In the genomic region with DNA sequence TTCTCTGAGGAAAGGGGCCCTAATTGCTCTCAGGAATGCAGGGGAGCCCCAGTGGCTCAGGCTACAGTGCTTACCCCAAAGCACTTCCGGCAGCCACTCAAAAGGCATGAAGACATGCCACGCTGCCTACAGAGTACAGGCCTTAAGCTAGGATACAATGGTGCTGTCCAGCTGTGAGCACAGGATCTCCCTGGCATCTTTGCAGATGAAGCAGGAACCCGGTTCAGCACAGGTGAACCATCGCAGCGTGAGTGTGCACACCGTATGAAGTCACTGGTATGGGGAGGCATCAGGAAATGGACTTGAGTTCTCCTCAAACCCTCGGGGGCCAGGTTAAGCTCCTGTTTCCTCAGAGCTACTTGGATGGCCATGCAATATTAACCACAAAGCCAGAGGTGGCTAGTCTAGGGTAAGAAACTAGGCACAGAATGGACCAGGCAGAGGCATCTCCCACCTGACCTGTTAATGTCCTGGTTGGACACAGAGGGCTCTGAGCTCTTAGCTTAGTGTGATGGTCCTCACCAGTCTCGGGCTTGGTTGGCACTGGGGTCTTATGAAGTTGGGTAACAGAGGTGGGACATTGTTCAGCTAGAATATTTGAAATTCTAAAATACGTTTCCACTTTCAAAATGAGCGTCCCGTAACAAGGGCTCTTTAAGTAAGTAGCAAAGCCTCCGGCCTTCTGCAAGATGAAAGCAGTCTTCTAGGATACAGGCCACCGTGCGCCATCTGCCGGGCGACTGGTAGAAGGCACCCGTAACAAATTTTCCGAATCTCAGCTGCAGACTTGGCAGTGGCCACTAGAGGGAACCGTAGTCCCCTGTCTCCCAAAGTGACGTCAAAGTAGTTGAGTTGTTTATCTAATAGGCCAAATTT, we compare ENCODE assay signal across 8 mouse cellular contexts.
DNase-seq lines count a peak whose midpoint lies in the region; ATAC-seq lines count a peak whose summit lies in the region.

No protein-coding gene starts in this region.

- ATAC-seq in midbrain, embryonic 14.5 days (ENCODE audit: low FRiP score, low TSS enrichment), result peak; percentile 74; the same call in 1 of the 2 replicates

- H3K4me2 ChIP-seq in midbrain, embryonic 14.5 days (ENCODE audit: low read length), result no peak overlapping the region; the same call in 1 of the 2 replicates

- no peaks in the 10 kb centered on the region for H3K36me3 ChIP-seq in midbrain, embryonic 14.5 days (ENCODE audit: control insufficient read depth, insufficient read depth, low read length)

- H3K4me1 ChIP-seq in midbrain, embryonic 14.5 days (ENCODE audit: control insufficient read depth, insufficient read depth, low read length), result no peaks in the 10 kb centered on the region

- peak; percentile 59 for DNase-seq in 3134 (ENCODE audit: extremely low read depth, insufficient read length, low spot score)
- DNase-seq in adrenal gland, postnatal 10 days, result peak; percentile 87
- DNase-seq in embryo, embryonic 9.5 days (ENCODE audit: extremely low spot score), result peak; percentile 89
- DNase-seq in gastrocnemius, postnatal 4 days (ENCODE audit: low spot score in 2 of 2), result peak; percentile 67 to 81
- peak; percentile 90 for DNase-seq in kidney, adult 18-20 months
- peak; percentile 80 for DNase-seq in left cerebral cortex, postnatal 4 days
- peak; percentile 92 for DNase-seq in midbrain, embryonic 14.5 days
- DNase-seq in spleen, adult 12 weeks (ENCODE audit: low spot score), result peak; percentile 57

- intact Hi-C loops in left cerebral cortex, postnatal 4 days (cut with DNase I), result no loop called here

- no peaks in the 10 kb centered on the region for H3K27me3 ChIP-seq in midbrain, embryonic 14.5 days (ENCODE audit: control insufficient read depth, insufficient read depth, low read length)

- H3K4me3 ChIP-seq in midbrain, embryonic 14.5 days (replicated peaks; ENCODE audit: low read depth, low read length), result no peak overlapping the region

- no peak overlapping the region for H3K9ac ChIP-seq in midbrain, embryonic 14.5 days (replicated peaks; ENCODE audit: low read length)

- H3K27ac ChIP-seq in midbrain, embryonic 14.5 days (replicated peaks; ENCODE audit: low read depth, low read length), result no peak overlapping the region

- 35% methylated on average over 20 of the region's 20 CpGs for WGBS in midbrain, embryonic 14.5 days

- no peaks in the 10 kb centered on the region for H3K9me3 ChIP-seq in midbrain, embryonic 14.5 days (ENCODE audit: control insufficient read depth, low read length)
